Mouse (Mus musculus) kidney, embryonic 16.5 days (tissue): ENCODE measurements at regions not wholly inside any gene's neighbourhood (a gene's known extent, or its start where the extent isn't known, plus 50 kb on each side); places are given as distances from the start of the nearest gene placed in this dataset.

ENCODE experiments used
- ATAC-seq: fragments of 200-750 bp; cut with Nextera tagmentation; 2 replicates; pipeline ENCODE4 v1.8.0; 2017; ENCODE audit warnings: moderate TSS enrichment; ENCODE audit not compliant: low FRiP score, low TSS enrichment
- H3K27ac ChIP-seq: fragments of 300-500 bp; sonication (generic); 2 replicates; pipeline ENCODE4 v1.5.1; 2014; ENCODE audit warnings: low read length
- H3K27me3 ChIP-seq: fragments of 300-500 bp; sonication (generic); 2 replicates; pipeline ENCODE4 v1.6.1; 2014; ENCODE audit warnings: low read length, control low read depth, mixed read lengths; ENCODE audit not compliant: insufficient read depth
- H3K36me3 ChIP-seq: fragments of 300-500 bp; sonication (generic); 2 replicates; pipeline ENCODE4 v1.6.1; 2014; ENCODE audit warnings: low read length, control low read depth, mixed read lengths; ENCODE audit not compliant: insufficient read depth
- H3K4me1 ChIP-seq: fragments of 300-500 bp; sonication (generic); 2 replicates; pipeline ENCODE4 v1.6.1; 2014; ENCODE audit warnings: low read length, control low read depth, mixed read lengths; ENCODE audit not compliant: insufficient read depth
- H3K4me2 ChIP-seq: fragments of 300-500 bp; sonication (generic); replicated peaks from 2 replicates; pipeline ENCODE4 v1.6.1; 2014; ENCODE audit warnings: low read depth, low read length
- H3K4me3 ChIP-seq: fragments of 300-500 bp; sonication (generic); 2 replicates; pipeline ENCODE4 v1.5.1; 2014; ENCODE audit warnings: mild to moderate bottlenecking, low read length
- H3K9ac ChIP-seq: fragments of 300-500 bp; sonication (generic); replicated peaks from 2 replicates; pipeline ENCODE4 v1.6.1; 2014; ENCODE audit warnings: low read length
- H3K9me3 ChIP-seq: fragments of 300-500 bp; sonication (generic); 2 replicates; pipeline ENCODE4 v1.6.1; 2016; ENCODE audit warnings: low read length, control low read depth
- WGBS: fragments of 180-500 bp; shearing (Covaris S2); extraction: QIAGEN DNeasy Blood & Tissue Kit; methylation state at CpG from one replicate; pipeline ENCODE4 v1.1.7; 2014; 5-methylcytosine and 5-hydroxymethylcytosine counted together

GRCm38 (mm10) chr17:74943802-74944193 is 61.6 kb upstream of the Ltbp1 start:
- ATAC-seq: no peak
- WGBS: 33% methylated on average over 4 of the region's 4 CpGs
- H3K9me3 ChIP-seq: no peaks in the 10 kb centered on the region
- no peak overlapping the region for H3K27ac ChIP-seq
- no peaks in the 10 kb centered on the region for H3K4me1 ChIP-seq
- H3K36me3 ChIP-seq: no peaks in the 10 kb centered on the region
- no peaks in the 10 kb centered on the region for H3K27me3 ChIP-seq
- no peak overlapping the region for H3K4me3 ChIP-seq
- no peak overlapping the region for H3K4me2 ChIP-seq
- no peak overlapping the region for H3K9ac ChIP-seq

DNA sequence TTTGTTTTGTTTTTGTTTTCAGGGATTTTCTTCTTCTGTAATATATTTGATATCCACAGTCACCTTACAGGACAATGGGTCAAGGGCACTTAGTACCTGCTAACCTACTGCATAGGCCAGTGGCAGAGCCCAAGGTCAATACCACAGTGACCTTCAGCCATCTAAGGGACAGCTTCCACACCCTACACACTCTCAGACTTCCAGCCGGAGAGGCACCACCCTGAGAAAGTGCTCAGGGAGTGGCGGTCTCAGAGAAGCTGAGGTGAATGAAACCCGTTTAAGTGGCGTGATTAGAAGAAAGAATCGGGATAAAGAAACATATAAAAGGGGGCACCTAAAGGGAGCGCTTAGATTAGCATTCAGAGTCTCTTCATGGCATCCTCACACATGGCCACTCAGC is 60.2 kb upstream of the Ltbp1 start:
- Histone ChIP-seq H3K36me3 (no peaks in the 10 kb centered on the region), H3K4me1 (no peaks in the 10 kb centered on the region), H3K27me3 (no peaks in the 10 kb centered on the region), H3K4me3 (no peak overlapping the region), H3K27ac (no peak overlapping the region), H3K4me2 (no peak overlapping the region), H3K9ac (no peak overlapping the region), H3K9me3 (no peaks in the 10 kb centered on the region)
- no peak for ATAC-seq
- WGBS: 86% methylated on average over 6 of the region's 6 CpGs

GRCm38 (mm10) chr17:74948476-74948875 is 56.9 kb upstream of the Ltbp1 start:
- Histone ChIP-seq H3K4me3 (no peak overlapping the region), H3K4me2 (no peak overlapping the region), H3K36me3 (no peaks in the 10 kb centered on the region), H3K27me3 (no peaks in the 10 kb centered on the region), H3K9ac (no peak overlapping the region), H3K9me3 (no peaks in the 10 kb centered on the region), H3K4me1 (no peaks in the 10 kb centered on the region), H3K27ac (no peak overlapping the region)
- ATAC-seq: no peak
- 68% methylated on average over 3 of the region's 3 CpGs for WGBS

GRCm38 (mm10) chr17:74950316-74950715 is 55.1 kb upstream of the Ltbp1 start:
- H3K9me3 ChIP-seq: no peaks in the 10 kb centered on the region
- H3K4me2 ChIP-seq: no peak overlapping the region
- H3K27me3 ChIP-seq: no peaks in the 10 kb centered on the region
- H3K36me3 ChIP-seq: no peaks in the 10 kb centered on the region
- WGBS: 94% methylated on average over 2 of the region's 2 CpGs
- H3K9ac ChIP-seq: no peak overlapping the region
- H3K27ac ChIP-seq: no peak overlapping the region
- no peaks in the 10 kb centered on the region for H3K4me1 ChIP-seq
- no peak overlapping the region for H3K4me3 ChIP-seq
- ATAC-seq: no peak

DNA sequence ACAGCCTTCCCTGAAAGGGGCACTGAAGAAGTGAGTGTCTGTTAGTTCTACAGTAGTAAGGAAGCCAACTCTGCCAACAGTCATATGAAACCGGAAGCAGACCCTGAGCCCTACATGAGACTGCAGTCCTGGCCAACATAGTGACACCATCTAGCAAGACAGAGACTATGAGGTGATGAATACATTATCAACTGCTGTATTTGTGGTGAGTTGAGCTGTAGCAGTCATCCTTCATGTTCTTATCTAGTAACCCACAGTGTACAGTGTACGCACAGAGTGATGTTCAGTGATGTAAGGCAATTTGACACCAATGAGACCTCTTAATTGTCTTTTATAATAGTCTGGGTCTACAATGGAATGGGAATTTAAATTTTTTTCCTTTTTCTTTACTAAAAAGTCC is 50.4 kb upstream of the Ltbp1 start:
- Histone ChIP-seq H3K4me3 (no peak overlapping the region), H3K4me1 (no peaks in the 10 kb centered on the region), H3K4me2 (no peak overlapping the region), H3K27ac (no peak overlapping the region), H3K36me3 (no peaks in the 10 kb centered on the region), H3K9me3 (no peaks in the 10 kb centered on the region), H3K27me3 (no peaks in the 10 kb centered on the region), H3K9ac (no peak overlapping the region)
- WGBS: 93% methylated on average over 2 of the region's 2 CpGs
- no peak for ATAC-seq
